35 mouse cellular contexts compared by ENCODE assay signal in genomic region chr9:110989543-110989942, GRCm38 (mm10). TPM values are rescaled to one million over a fixed set of nuclear protein-coding genes. Genes with fewer than 3 reads are reported as not detected.
DNase-seq lines count a peak whose midpoint lies in the region; ATAC-seq and TF ChIP-seq lines count a peak whose summit lies in the region.
"Had no signal": no experiment of that assay in that cellular context is flagged by ENCODE, and none has a peak within 500 bp of the region (broad histone marks: within the 10 kb centered on the region; RNA-seq: fewer than 3 reads in every experiment).

No protein-coding gene starts in this region.

- WGBS in heart, postnatal 0 days = 95% methylated on average over 2 of the region's 2 CpGs
- WGBS in lung, adult 2 months = 89% methylated on average over 2 of the region's 2 CpGs
- WGBS in liver, embryonic 13.5 days (ENCODE audit: insufficient replicate concordance) = 68% methylated on average over 2 of the region's 2 CpGs

- no peak for ATAC-seq in heart, postnatal 0 days (ENCODE audit: insufficient read depth, low read depth)
- no peak for ATAC-seq in liver, embryonic 13.5 days (ENCODE audit: low read depth)
- ATAC-seq: CD4-positive, CD25-positive, alpha-beta regulatory T cell, adult 4 months; forebrain, embryonic 16.5 days; intestine, embryonic 16.5 days had no signal

- TF ChIP-seq CTCF in heart, postnatal 0 days (IDR thresholded peaks at IDR 0.05; ENCODE audit: low read depth) = no peak
- no peak for TF ChIP-seq CTCF in lung, adult 2 months (IDR thresholded peaks at IDR 0.05; ENCODE audit: insufficient read depth, low read length)

- no peak for DNase-seq in heart, postnatal 0 days (ENCODE audit: low spot score)
- no peak for DNase-seq in heart, adult 18-20 months
- no peak for DNase-seq in lung, adult 2 months
- DNase-seq in lung, postnatal 36 days = no peak
- no peak for DNase-seq in liver, embryonic 13.5 days
- DNase-seq in cerebellum, adult 8-10 months = no peak
- DNase-seq in testis, postnatal 14 days (ENCODE audit: low spot score) = no peak
- DNase-seq: cerebellum, adult 2 months; cerebellum, postnatal 36 days; gastrocnemius, postnatal 10 days; layer of hippocampus, postnatal 36 days; left cerebral cortex, postnatal 4 days; midbrain, embryonic 14.5 days; thymus, postnatal 14 days had no signal

- no peak overlapping the region for H3K27ac ChIP-seq in heart, postnatal 0 days (ENCODE audit: low read depth)
- peak overlapping the region; percentile 76 for H3K27ac ChIP-seq in liver, embryonic 13.5 days
- H3K27ac ChIP-seq: forebrain, embryonic 10.5 days; heart, embryonic 10.5 days; heart, embryonic 15.5 days; hindbrain, embryonic 13.5 days had no signal

- H3K36me3 ChIP-seq in heart, postnatal 0 days (replicated peaks; ENCODE audit: control insufficient read depth, insufficient read depth, low read length) = no peaks in the 10 kb centered on the region
- H3K36me3 ChIP-seq in liver, embryonic 13.5 days = no peaks in the 10 kb centered on the region
- H3K36me3 ChIP-seq: forebrain, embryonic 10.5 days; heart, embryonic 10.5 days; heart, embryonic 15.5 days; hindbrain, embryonic 13.5 days had no signal

- 0 out of 2 replicates have a peak, but pooled peaks cover 6% of the 10 kb centered on the region for H3K4me1 ChIP-seq in heart, postnatal 0 days (ENCODE audit: control insufficient read depth, insufficient read depth)
- 0 out of 2 replicates have a peak, but pooled peaks cover 2% of the 10 kb centered on the region for H3K4me1 ChIP-seq in lung, adult 2 months (ENCODE audit: control insufficient read depth, insufficient read depth, low read length)
- H3K4me1 ChIP-seq in liver, embryonic 13.5 days (replicated peaks) = peaks cover 10% of the 10 kb centered on the region
- H3K4me1 ChIP-seq: forebrain, embryonic 10.5 days had no signal

- H3K9ac ChIP-seq in heart, postnatal 0 days (replicated peaks; ENCODE audit: low read depth, low read length) = no peak overlapping the region
- peak overlapping the region; percentile 46 for H3K9ac ChIP-seq in liver, embryonic 13.5 days
- H3K9ac ChIP-seq: heart, embryonic 15.5 days; hindbrain, embryonic 13.5 days had no signal

- 0 out of 2 replicates have a peak overlapping the region, but pooled peaks have one; percentile 15 for H3K4me2 ChIP-seq in heart, postnatal 0 days (ENCODE audit: low read depth, low read length)
- H3K4me2 ChIP-seq in liver, embryonic 13.5 days = peak overlapping the region; percentile 53
- H3K4me2 ChIP-seq: heart, embryonic 15.5 days; hindbrain, embryonic 13.5 days had no signal

- no peaks in the 10 kb centered on the region for H3K27me3 ChIP-seq in heart, postnatal 0 days (ENCODE audit: control insufficient read depth, insufficient read depth, low read length)
- H3K27me3 ChIP-seq in liver, embryonic 13.5 days = no peaks in the 10 kb centered on the region
- H3K27me3 ChIP-seq: heart, embryonic 15.5 days; hindbrain, embryonic 13.5 days had no signal

- H3K4me3 ChIP-seq in heart, postnatal 0 days (ENCODE audit: low read depth, low read length) = no peak overlapping the region
- peak overlapping the region; percentile 58 for H3K4me3 ChIP-seq in lung, adult 2 months (replicated peaks; ENCODE audit: extremely low read depth, low read depth, low read length)
- H3K4me3 ChIP-seq in liver, embryonic 13.5 days (replicated peaks) = peak overlapping the region; percentile 45
- H3K4me3 ChIP-seq: forebrain, embryonic 10.5 days; heart, embryonic 10.5 days; heart, embryonic 15.5 days; hindbrain, embryonic 13.5 days had no signal

- H3K9me3 ChIP-seq in heart, postnatal 0 days (replicated peaks; ENCODE audit: control insufficient read depth, low read length) = no peaks in the 10 kb centered on the region; the same call in 1 of the 2 replicates
- H3K9me3 ChIP-seq in liver, embryonic 13.5 days (replicated peaks) = no peaks in the 10 kb centered on the region
- H3K9me3 ChIP-seq: forebrain, embryonic 10.5 days; heart, embryonic 10.5 days; heart, embryonic 15.5 days; hindbrain, embryonic 13.5 days had no signal

- no peak for TF ChIP-seq POLR2A in lung, adult 2 months (IDR thresholded peaks at IDR 0.05; ENCODE audit: borderline replicate concordance, extremely low read depth, low read depth, low read length)

- no peak for TF ChIP-seq EP300 in heart, postnatal 0 days (IDR thresholded peaks at IDR 0.05; ENCODE audit: low read depth)

RNA-seq across cellular contexts. Expression of gene Rtp3, which starts 0.8 kb away (rescaled TPM):
- total RNA-seq in heart, postnatal 0 days (2014; rRNA removed; ENCODE audit: low replicate concordance) = 0.46 and 1.4 TPM in 2 replicates
- 0.21 and 0.26 TPM in 2 replicates for polyA plus RNA-seq in heart, postnatal 0 days (2015; fragmentation: Nextera tagmentation; extraction: Ambion mirVana)
- total RNA-seq in heart, adult 18-20 months (2021) = 1 to 10 TPM; 2.9 to 3.8 TPM
- polyA plus RNA-seq in lung, adult 2 months (2012; rRNA removed) = 26.7 and 29.0 TPM in 2 replicates
- polyA plus RNA-seq in liver, embryonic 13.5 days (2015; fragmentation: Nextera tagmentation; extraction: Ambion mirVana) = 7.1 and 12.1 TPM in 2 replicates
- total RNA-seq: monocyte, adult 5-6 weeks had no signal
- polyA plus RNA-seq: CD4-positive, CD25-positive, alpha-beta regulatory T cell, adult 4 months; forebrain, embryonic 10.5 days; forebrain, embryonic 16.5 days; hindbrain, embryonic 13.5 days; midbrain, embryonic 14.5 days; neural tube, embryonic 14.5 days; stomach, embryonic 14.5 days had no signal

RNA-seq across cellular contexts. Expression of gene Ltf, which starts 29.5 kb away (rescaled TPM):
- total RNA-seq in heart, postnatal 0 days (2014; rRNA removed; ENCODE audit: low replicate concordance) = 3.3 and 25.2 TPM in 2 replicates
- polyA plus RNA-seq in heart, postnatal 0 days (2015; fragmentation: Nextera tagmentation; extraction: Ambion mirVana) = 0.72 and 1.5 TPM in 2 replicates
- total RNA-seq in heart, adult 18-20 months (2021) = 1 to 10 TPM in 1 of 2 experiments, under 1 TPM in 1; 0.10 to 9.8 TPM
- polyA plus RNA-seq in lung, adult 2 months (2012; rRNA removed) = 8.1 and 20.3 TPM in 2 replicates
- polyA plus RNA-seq in liver, embryonic 13.5 days (2015; fragmentation: Nextera tagmentation; extraction: Ambion mirVana) = 17.7 and 18.7 TPM in 2 replicates
- total RNA-seq: layer of hippocampus, adult 8-10 months had no signal
- polyA plus RNA-seq: forebrain, embryonic 10.5 days; testis, adult 2 months; urinary bladder, adult 2 months had no signal

RNA-seq across cellular contexts. Expression of gene Lrrc2, which starts 38.2 kb away (rescaled TPM):
- total RNA-seq in heart, postnatal 0 days (2014; rRNA removed; ENCODE audit: low replicate concordance) = 7.1 and 11.4 TPM in 2 replicates
- polyA plus RNA-seq in heart, postnatal 0 days (2015; fragmentation: Nextera tagmentation; extraction: Ambion mirVana) = 14.6 and 21.0 TPM in 2 replicates
- total RNA-seq in heart, adult 18-20 months (2021) = 100 to 1,000 TPM; 239 to 298 TPM
- 0.38 and 0.84 TPM in 2 replicates for polyA plus RNA-seq in lung, adult 2 months (2012; rRNA removed)
- polyA plus RNA-seq in liver, embryonic 13.5 days (2015; fragmentation: Nextera tagmentation; extraction: Ambion mirVana) = 0.29 and 0.49 TPM in 2 replicates
- total RNA-seq: monocyte, adult 5-6 weeks had no signal
- polyA plus RNA-seq: small intestine, adult 2 months; stomach, embryonic 14.5 days had no signal

RNA-seq across cellular contexts. Expression of gene Tdgf1, which starts 43.6 kb away (rescaled TPM):
- total RNA-seq in heart, postnatal 0 days (2014; rRNA removed; ENCODE audit: low replicate concordance) = not detected in 2 replicates
- not detected in 2 replicates for polyA plus RNA-seq in heart, postnatal 0 days (2015; fragmentation: Nextera tagmentation; extraction: Ambion mirVana)
- total RNA-seq in heart, adult 18-20 months (2021) = not detected
- 0.88 and 1.0 TPM in 2 replicates for polyA plus RNA-seq in lung, adult 2 months (2012; rRNA removed)
- not detected in 2 replicates for polyA plus RNA-seq in liver, embryonic 13.5 days (2015; fragmentation: Nextera tagmentation; extraction: Ambion mirVana)
- total RNA-seq: adrenal gland, adult 18-20 months; adrenal gland, postnatal 36 days; gastrocnemius, postnatal 10 days; heart, postnatal 4 days; monocyte, adult 5-6 weeks had no signal
- polyA plus RNA-seq: brain, embryonic 14.5 days; embryonic facial prominence, embryonic 11.5 days; forebrain, embryonic 16.5 days; heart, embryonic 15.5 days; intestine, embryonic 16.5 days; kidney, embryonic 16.5 days; lung, embryonic 16.5 days; midbrain, embryonic 14.5 days; small intestine, adult 2 months; stomach, embryonic 14.5 days; urinary bladder, adult 2 months had no signal
